Mouse (Mus musculus): ENCODE data around the gene Gm20388. TPM values are rescaled to one million over a fixed set of nuclear protein-coding genes. Genes with fewer than 3 reads are reported as not detected.

Gene Gm20388
- total RNA-seq, 2 experiments from 2014 or later = 2.2 to 7.6 TPM

DNA sequence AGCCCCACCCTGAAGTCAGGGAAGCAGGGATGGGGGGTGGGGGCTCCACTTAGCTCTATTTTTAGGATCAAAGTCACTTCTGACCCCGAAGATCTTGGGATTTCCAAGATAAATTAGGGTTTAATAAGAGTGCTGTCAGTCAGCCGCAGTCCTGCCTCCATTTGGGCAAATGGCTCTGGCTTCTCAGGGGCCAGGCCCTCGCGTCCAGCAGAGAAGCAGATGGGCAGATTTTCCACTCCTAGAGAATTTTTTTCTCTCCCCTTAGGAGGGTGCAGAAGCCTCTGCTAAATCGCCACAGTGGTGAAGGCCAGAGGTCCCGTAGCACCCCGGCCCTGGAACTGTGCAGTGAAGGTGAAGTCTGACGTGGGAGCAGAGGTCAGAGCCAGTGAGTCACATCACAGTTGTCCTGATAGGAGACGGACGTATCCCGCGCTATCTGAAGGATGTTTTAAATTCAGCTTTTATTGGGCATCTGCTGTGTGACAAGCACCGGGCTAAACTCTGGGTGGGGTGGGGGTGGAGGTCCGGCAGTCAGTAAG, 1345.2 kb downstream of the Gm20388 start:
- no peak for TF ChIP-seq CTCF (conservative IDR thresholded peaks at IDR 0.05)
- H3K27ac ChIP-seq = no peak overlapping the region
- DNase-seq (ENCODE audit: low spot score in 2 of 2) = no peak
- no peak overlapping the region for H3K4me3 ChIP-seq

DNA sequence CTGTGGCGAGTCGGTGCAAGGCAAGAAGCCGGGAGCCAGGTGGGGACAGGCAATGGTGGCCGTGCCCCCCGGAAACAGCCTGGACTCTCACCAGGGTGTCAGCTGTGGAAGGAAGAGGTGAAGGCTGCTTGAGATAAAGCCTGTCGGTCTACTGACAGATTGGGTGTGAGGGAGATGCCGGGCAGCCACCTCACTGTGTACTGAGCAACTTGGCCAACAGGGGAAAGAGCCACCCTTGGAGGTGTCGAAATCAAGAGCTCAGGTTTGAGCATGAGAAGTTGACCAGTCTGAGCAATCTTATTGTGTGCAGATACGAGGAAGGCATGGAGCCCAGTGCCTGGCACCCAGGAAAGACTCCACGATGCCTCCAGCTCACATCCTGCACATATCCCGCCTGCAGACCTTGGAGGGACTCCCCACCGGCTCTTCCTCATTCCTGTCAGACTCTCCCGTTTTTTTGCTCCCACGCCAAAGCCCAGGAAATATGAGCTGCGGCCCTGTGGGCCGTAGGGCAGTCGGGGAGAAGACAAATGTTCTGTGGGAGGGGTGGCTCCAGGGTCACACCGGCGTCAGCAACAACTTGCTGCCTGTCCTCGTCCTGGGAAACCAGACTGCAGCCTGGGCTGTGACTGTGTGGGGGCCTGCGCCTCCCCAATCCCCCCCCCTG, 1347.6 kb downstream of the Gm20388 start:
- DNase-seq (ENCODE audit: low spot score in 2 of 2) = no peak
- no peak for TF ChIP-seq CTCF (conservative IDR thresholded peaks at IDR 0.05)
- Histone ChIP-seq H3K27ac (no peak overlapping the region), H3K4me3 (no peak overlapping the region)

DNA sequence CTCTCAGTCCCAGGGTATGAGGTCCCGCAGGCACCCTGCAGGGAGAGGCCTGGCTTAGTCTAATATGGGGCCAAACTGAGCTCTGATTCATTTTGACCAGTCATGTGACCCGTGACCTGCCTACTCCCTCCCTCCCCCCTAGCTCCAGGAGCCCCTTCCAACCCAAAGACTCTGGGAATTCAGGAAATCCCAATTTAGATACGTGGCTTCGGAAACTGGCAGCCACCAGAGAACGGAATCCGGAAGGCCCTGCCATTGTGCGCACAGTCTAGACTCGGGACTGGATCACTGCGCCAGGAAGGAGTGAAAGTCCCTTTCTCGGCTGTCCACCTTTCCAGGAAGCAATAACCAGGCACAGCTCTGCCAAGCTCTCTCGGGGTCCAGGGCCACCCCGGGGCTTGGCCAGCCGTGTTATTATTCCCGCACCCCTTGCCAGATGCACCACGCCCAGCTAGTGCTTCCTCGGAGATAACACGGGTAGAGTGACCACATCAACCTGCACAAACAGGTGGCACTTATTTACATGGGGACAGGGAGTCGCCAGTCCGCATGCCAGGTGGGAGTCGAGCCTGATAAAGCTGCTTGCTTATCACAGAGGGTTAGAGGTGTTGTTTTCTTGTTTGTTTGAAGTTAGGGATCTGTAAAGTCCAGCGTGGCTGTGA, 1352.2 kb downstream of the Gm20388 start:
- no peak for DNase-seq (ENCODE audit: low spot score in 2 of 2)
- H3K4me3 ChIP-seq = no peak overlapping the region
- no peak for TF ChIP-seq CTCF (conservative IDR thresholded peaks at IDR 0.05)
- peak overlapping the region; percentile 11; the same call in 1 of the 2 replicates for H3K27ac ChIP-seq

DNA sequence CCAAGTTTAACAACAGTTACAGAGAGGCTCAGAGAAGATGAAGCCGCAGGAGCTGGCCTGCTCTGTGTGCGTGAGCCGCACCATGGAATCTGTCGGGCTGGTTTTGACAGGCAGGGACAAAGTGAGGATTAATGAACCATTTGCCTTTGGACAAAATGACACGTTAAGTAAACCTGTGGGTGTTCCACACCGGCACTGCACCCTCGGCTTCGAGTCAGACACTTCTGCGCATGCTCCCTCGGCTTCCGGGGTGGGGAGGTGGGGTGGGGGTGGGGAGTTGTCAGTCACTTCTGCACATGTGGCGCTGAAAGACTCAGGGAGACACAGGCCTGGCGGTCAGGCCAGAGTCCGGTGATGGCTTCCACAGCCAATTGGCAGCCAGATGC, 1352.7 kb downstream of the Gm20388 start:
- no peak for DNase-seq (ENCODE audit: low spot score in 2 of 2)
- TF ChIP-seq CTCF (conservative IDR thresholded peaks at IDR 0.05) = no peak
- Histone ChIP-seq H3K27ac (no peak overlapping the region), H3K4me3 (no peak overlapping the region)

DNA sequence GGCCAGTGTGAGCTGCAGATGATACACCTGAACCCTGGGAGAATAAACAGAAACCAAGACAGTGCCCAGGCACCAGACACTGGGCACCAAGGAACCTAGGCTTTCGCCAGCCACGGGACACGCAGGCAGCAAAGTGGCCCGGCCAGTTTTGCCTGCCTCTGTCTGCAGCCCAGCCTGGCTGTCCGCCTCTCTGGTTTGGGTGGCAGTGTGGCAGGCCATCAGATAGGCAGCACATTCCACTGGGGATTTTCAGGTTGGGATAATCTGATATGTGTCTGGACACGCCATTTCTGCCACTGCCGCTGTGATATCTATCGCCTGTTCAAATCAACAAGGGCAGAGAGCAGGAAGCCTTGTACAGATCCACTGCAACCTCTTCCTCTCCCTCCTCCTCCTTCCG, 1353.6 kb downstream of the Gm20388 start:
- Histone ChIP-seq H3K27ac (no peak overlapping the region), H3K4me3 (no peak overlapping the region)
- DNase-seq (ENCODE audit: low spot score in 2 of 2) = no peak
- no peak for TF ChIP-seq CTCF (conservative IDR thresholded peaks at IDR 0.05)

DNA sequence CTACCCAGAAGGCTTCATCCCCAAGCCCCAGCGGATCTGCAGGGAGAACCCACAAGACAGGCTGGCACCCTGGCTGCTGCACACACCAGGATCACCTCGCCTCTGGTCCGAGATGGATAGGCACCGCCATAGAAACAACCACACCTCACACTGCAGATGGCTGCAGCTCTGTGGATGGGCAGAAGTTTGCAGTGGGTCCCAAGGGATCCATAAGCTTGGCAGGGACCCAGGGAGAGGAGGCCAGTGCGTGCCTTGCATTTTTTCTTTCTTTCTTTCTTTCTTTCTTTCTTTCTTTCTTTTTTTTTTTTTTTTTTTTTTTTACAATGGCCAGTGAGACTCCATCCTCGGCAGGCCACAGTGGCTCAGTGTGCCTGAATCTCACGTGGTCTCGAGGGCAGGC, 1360.9 kb downstream of the Gm20388 start:
- Histone ChIP-seq H3K27ac (no peak overlapping the region), H3K4me3 (no peak overlapping the region)
- no peak for TF ChIP-seq CTCF (conservative IDR thresholded peaks at IDR 0.05)
- DNase-seq (ENCODE audit: low spot score in 2 of 2) = no peak

DNA sequence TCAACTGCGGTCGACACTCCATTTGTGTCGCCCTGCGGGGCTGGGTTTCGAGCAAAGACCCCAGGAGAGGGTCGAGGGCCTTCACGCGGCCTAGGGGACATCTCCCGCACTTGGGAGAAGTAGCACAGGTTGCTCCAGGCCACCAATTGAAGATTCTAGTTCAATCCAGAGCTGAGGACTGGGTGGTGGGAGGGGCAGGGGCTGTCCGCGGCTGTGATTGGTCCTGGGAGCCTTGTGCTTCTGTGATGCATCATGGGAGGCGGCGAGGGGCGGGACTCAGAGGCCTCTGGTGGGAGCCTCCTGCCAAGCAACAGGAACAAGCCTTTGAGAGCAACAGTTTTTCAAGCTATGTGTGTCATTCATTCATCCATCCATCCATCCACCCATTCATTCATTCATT, 1362.6 kb downstream of the Gm20388 start:
- Histone ChIP-seq H3K27ac (no peak overlapping the region), H3K4me3 (peak overlapping the region; percentile 26)
- no peak for TF ChIP-seq CTCF (conservative IDR thresholded peaks at IDR 0.05)
- DNase-seq (ENCODE audit: low spot score in 2 of 2) = peak in 1 of 2 experiments; percentile 31

DNA sequence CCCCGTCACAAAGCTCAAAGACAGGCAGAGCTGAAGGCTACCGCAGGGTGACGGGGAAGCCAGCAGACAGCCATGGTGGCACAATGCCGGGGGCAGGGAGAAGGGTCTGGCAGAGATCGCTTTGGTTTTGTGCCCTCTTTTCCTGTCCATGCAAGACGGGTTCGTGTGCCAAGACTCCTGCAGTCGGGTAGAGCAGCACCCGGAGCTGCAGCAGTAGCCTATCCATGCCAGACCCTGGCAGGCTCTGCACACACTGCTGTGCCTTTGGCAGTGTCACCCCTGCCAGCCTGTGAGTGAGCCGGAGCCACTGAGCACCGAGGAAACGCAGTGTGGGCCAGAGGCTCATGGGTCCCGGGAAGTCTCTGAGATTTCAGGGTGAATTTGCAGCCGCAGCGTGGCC, 1363.0 kb downstream of the Gm20388 start:
- no peak overlapping the region for H3K27ac ChIP-seq
- TF ChIP-seq CTCF (conservative IDR thresholded peaks at IDR 0.05) = no peak
- DNase-seq (ENCODE audit: low spot score in 2 of 2) = no peak
- H3K4me3 ChIP-seq = peak overlapping the region; percentile 26

DNA sequence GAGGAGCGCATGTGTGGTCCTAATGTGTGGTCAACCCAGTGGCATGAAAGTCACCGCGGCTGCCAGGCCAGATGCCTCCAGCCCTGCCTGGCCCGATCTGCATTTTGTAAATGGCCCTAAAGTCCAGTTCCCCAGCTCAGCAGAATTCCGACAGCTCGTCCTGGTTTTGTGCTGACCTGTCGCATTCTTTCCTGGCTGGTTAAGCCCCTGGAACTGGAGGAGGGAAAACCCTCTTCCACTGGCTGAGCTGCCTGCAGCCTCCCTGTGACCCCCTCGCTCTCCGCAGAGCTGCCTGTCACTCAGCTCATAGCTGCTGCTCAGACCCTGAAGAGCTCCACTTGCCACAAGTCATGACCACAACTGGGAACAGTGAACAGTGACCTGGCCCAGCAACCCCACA, 1369.8 kb downstream of the Gm20388 start:
- Histone ChIP-seq H3K4me3 (no peak overlapping the region), H3K27ac (no peak overlapping the region)
- no peak for DNase-seq (ENCODE audit: low spot score in 2 of 2)
- no peak for TF ChIP-seq CTCF (conservative IDR thresholded peaks at IDR 0.05)

DNA sequence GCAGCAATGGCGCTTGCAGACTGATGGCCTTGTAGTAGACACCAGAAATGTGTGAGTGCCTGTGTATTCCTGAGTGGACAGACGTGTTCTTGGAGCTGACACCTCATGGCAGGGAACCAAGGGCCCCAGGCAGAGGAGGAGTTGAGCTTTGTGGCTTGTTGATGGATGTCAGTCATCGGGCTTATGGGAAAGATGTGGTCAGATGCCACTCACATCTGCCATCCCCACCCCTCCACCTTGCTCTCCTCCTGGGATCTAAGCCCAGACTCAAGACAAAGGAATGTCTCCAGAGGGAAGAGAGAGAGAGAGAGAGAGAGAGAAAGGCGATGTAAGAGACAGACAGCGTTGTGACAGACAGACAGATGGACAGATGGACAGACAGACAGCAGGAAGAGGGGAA, 1378.7 kb downstream of the Gm20388 start:
- no peak overlapping the region for H3K4me3 ChIP-seq
- no peak for DNase-seq (ENCODE audit: low spot score in 2 of 2)
- TF ChIP-seq CTCF (conservative IDR thresholded peaks at IDR 0.05) = no peak
- no peak overlapping the region for H3K27ac ChIP-seq

DNA sequence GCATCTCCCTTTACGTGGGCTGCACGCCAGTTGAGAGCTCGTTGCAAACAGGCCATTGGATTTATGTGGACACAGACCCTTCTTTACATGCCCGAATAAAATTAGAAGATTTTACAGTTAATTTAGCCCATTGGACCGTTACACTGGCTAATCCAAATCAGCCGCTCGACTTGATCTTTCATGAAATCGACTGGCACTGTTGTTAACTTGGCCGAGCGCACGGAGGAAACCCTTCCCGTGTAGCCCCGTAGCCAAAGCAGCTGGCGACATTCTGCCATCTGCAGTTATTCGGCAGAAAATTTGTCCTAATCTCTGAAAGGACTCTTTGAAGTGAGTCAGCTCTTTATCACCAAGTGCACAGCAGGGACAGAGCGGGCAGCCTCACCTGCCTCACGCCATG, 1379.9 kb downstream of the Gm20388 start:
- DNase-seq (ENCODE audit: low spot score in 2 of 2) = no peak
- Histone ChIP-seq H3K27ac (no peak overlapping the region), H3K4me3 (no peak overlapping the region)
- TF ChIP-seq CTCF (conservative IDR thresholded peaks at IDR 0.05) = no peak

DNA sequence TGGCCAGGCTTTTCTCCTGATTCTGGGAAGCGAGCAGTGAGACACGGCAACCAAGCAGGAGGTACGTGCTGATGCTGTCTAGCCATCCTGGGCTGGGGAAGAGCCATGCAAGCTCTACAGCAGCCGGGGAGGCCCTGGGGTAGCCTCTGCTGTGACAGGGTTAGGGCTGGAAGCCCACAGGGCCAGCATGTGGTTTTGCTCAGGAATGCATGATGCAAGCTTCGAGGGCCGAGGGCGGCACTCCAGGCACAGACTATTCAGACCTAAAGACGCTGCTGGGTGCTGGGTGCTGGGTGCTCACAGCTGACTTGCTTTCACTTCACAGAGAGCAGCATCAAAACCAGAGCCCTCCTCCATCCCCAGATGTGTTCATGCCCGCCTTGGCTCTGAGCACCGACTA, 1382.8 kb downstream of the Gm20388 start:
- no peak for TF ChIP-seq CTCF (conservative IDR thresholded peaks at IDR 0.05)
- Histone ChIP-seq H3K4me3 (no peak overlapping the region), H3K27ac (no peak overlapping the region)
- no peak for DNase-seq (ENCODE audit: low spot score in 2 of 2)

DNA sequence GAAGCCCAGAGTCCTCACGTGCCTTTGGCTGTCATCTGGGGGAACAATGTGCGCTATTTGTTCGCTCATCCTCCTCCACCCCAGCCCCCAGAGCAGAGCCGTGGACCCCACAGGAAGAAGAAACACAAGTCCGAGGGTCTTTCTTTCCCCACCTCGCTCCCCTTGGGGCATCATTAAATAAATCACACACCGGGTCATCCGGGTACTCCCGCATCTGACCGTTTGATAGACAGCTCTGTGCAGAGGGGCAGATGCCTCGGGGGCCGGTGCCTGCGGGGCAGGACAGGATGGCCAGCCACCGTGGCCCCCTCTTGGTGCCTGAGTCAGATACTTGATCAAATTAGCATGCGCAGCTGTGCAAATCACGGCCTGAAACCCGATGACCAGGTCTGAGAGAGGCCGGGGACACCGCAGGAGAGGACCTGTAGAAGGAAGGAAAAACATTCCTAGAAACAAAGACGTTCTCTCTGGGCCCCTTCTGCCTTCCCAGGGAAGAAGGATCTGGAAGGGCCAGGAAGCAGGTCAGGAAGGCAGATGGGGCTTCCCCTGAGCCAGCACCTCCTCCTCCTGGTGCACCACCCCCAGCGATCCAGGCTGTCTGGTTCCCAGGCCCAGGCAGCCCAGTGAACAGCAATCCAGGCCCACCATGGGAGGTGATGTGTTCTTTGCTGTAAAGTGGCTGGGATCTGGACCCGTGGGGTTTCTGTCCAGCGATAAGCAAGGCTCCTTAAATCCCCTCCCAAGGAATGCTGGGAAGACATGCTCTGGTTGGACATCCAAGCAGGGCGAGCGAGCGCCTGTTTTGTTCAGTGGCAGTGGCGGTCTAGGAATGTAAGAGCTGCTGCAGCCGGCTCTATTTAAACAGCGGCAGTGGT, 1383.8 kb downstream of the Gm20388 start:
- DNase-seq (ENCODE audit: low spot score in 2 of 2) = no peak
- no peak overlapping the region for H3K4me3 ChIP-seq
- TF ChIP-seq CTCF (conservative IDR thresholded peaks at IDR 0.05) = no peak

More for the DNA sequence above, 1383.8 kb downstream of the Gm20388 start:
- no peak overlapping the region for H3K27ac ChIP-seq
